Mouse (Mus musculus) spleen, postnatal 36 days (tissue): ENCODE results near the gene Klhdc10.

Experiments used
- DNase-seq, 2 experiments: peaks; one replicate each; pipeline ENCODE4 v3.0.0; 2022; ENCODE audit warnings: low spot score in 2 of 2, mixed read lengths in 1 of 2

Klhdc10 gene

GRCm38 (mm10) chr6:30468058-30468457, 66.4 kb downstream of the Klhdc10 start:
- DNase-seq = no peak

GRCm38 (mm10) chr6:30468684-30469083, 67.0 kb downstream of the Klhdc10 start:
- DNase-seq = no peak

GRCm38 (mm10) chr6:30469370-30469769, 67.7 kb downstream of the Klhdc10 start:
- no peak for DNase-seq

- no peak for DNase-seq
Observed at GRCm38 (mm10) chr6:30471706-30472105, 70.0 kb downstream of the Klhdc10 start.

- DNase-seq = no peak
Observed at GRCm38 (mm10) chr6:30476025-30476765, 74.5 kb downstream of the Klhdc10 start.

GRCm38 (mm10) chr6:30477210-30477714, 75.6 kb downstream of the Klhdc10 start:
- no peak for DNase-seq

- DNase-seq = no peak
Observed at GRCm38 (mm10) chr6:30477784-30478183, 76.1 kb downstream of the Klhdc10 start.

- DNase-seq = no peak
Observed at GRCm38 (mm10) chr6:30479418-30479817, 77.8 kb downstream of the Klhdc10 start.

- no peak for DNase-seq
Observed at GRCm38 (mm10) chr6:30482908-30483307, 81.2 kb downstream of the Klhdc10 start.

GRCm38 (mm10) chr6:30486504-30486903, 84.8 kb downstream of the Klhdc10 start:
- DNase-seq = no peak

- peak in 1 of 2 experiments; percentile 7 for DNase-seq
Observed at GRCm38 (mm10) chr6:30499049-30499448, 97.4 kb downstream of the Klhdc10 start.
